Mouse (Mus musculus) neural tube, embryonic 14.5 days (tissue): ENCODE measurements around the gene Dad1. TPM values are rescaled to one million over a fixed set of nuclear protein-coding genes. Genes with fewer than 3 reads are reported as not detected.
A peak's percentile ranks its signal among the peaks of the same experiment; 100 is the strongest.

Experiments used
- ATAC-seq: fragments of 200-750 bp; cut with Nextera tagmentation; 2 replicates; pipeline ENCODE4 v1.8.0; 2017; ENCODE audit warnings: low read depth, mild to moderate bottlenecking, moderate TSS enrichment, moderate library complexity
- H3K27ac ChIP-seq: fragments of 300-500 bp; sonication (generic); 2 replicates; pipeline ENCODE4 v1.5.1; 2014; ENCODE audit warnings: low read depth, mild to moderate bottlenecking, control low read depth, low read length, moderate library complexity, mixed read lengths
- H3K27me3 ChIP-seq: fragments of 300-500 bp; sonication (generic); 2 replicates; pipeline ENCODE4 v1.6.1; 2014; ENCODE audit warnings: low read length; ENCODE audit not compliant: control insufficient read depth, insufficient read depth
- H3K36me3 ChIP-seq: fragments of 300-500 bp; sonication (generic); 2 replicates; pipeline ENCODE4 v1.6.1; 2014; ENCODE audit warnings: low read length, mixed read lengths; ENCODE audit not compliant: control insufficient read depth, insufficient read depth
- H3K4me1 ChIP-seq: fragments of 300-500 bp; sonication (generic); 2 replicates; pipeline ENCODE4 v1.6.1; 2014; ENCODE audit warnings: low read length; ENCODE audit not compliant: control insufficient read depth, insufficient read depth
- H3K4me2 ChIP-seq: fragments of 300-500 bp; sonication (generic); 2 replicates; pipeline ENCODE4 v1.6.1; 2014; ENCODE audit warnings: mild to moderate bottlenecking, low read depth, low read length, control low read depth
- H3K4me3 ChIP-seq: fragments of 300-500 bp; sonication (generic); 2 replicates; pipeline ENCODE4 v1.5.1; 2014; ENCODE audit warnings: low read depth, low read length, control low read depth, mixed read lengths
- H3K9ac ChIP-seq: fragments of 300-500 bp; sonication (generic); replicated peaks from 2 replicates; pipeline ENCODE4 v1.6.1; 2014; ENCODE audit warnings: low read depth, mild to moderate bottlenecking, control low read depth, low read length, mixed read lengths
- H3K9me3 ChIP-seq: fragments of 300-500 bp; sonication (generic); 2 replicates; pipeline ENCODE4 v1.6.1; 2016; ENCODE audit warnings: low read length; ENCODE audit not compliant: control insufficient read depth
- WGBS: fragments of 180-500 bp; shearing (Covaris S2); extraction: QIAGEN DNeasy Blood & Tissue Kit; methylation state at CpG from one replicate; pipeline ENCODE4 v1.1.7; 2014; 5-methylcytosine and 5-hydroxymethylcytosine counted together
- polyA plus RNA-seq: library from polyadenylated mRNA; unstranded; fragments of >200 nt; fragmentation: Nextera tagmentation; extraction: Ambion mirVana; gene quantifications from 2 replicates; pipeline ENCODE4 v1.2.1, GENCODE M21; 2014

Dad1 gene
- polyA plus RNA-seq, 1 experiment from 2014 or later: 401 TPM

GRCm38 (mm10) chr14:54209932-54210331, 44.0 kb downstream of the Dad1 start:
- ATAC-seq: no peak
- WGBS: 81% methylated on average over 5 of the region's 5 CpGs
- H3K4me3 ChIP-seq: no peak overlapping the region

GRCm38 (mm10) chr14:54208741-54209140, 45.2 kb downstream of the Dad1 start:
- H3K27me3 ChIP-seq: no peaks in the 10 kb centered on the region
- H3K4me2 ChIP-seq: no peak overlapping the region
- no peak overlapping the region for H3K9ac ChIP-seq
- H3K9me3 ChIP-seq: no peaks in the 10 kb centered on the region
- WGBS: 73% methylated on average over 6 of the region's 6 CpGs
- ATAC-seq: no peak
- H3K27ac ChIP-seq: no peak overlapping the region
- no peak overlapping the region for H3K4me3 ChIP-seq
- no peaks in the 10 kb centered on the region for H3K36me3 ChIP-seq
- 0 out of 2 replicates have a peak, but pooled peaks cover 5% of the 10 kb centered on the region for H3K4me1 ChIP-seq

More at GRCm38 (mm10) chr14:54209932-54210331, 44.0 kb downstream of the Dad1 start:
- no peaks in the 10 kb centered on the region for H3K27me3 ChIP-seq
- H3K4me2 ChIP-seq: no peak overlapping the region
- no peak overlapping the region for H3K27ac ChIP-seq
- 0 out of 2 replicates have a peak, but pooled peaks cover 4% of the 10 kb centered on the region for H3K4me1 ChIP-seq
- H3K36me3 ChIP-seq: no peaks in the 10 kb centered on the region
- H3K9me3 ChIP-seq: no peaks in the 10 kb centered on the region
- H3K9ac ChIP-seq: no peak overlapping the region

- H3K9me3 ChIP-seq: no peaks in the 10 kb centered on the region
- no peak for ATAC-seq
- H3K9ac ChIP-seq: no peak overlapping the region
- H3K27me3 ChIP-seq: no peaks in the 10 kb centered on the region
- H3K4me1 ChIP-seq: 0 out of 2 replicates have a peak, but pooled peaks cover 5% of the 10 kb centered on the region
- 89% methylated on average over 5 of the region's 5 CpGs for WGBS
- no peak overlapping the region for H3K4me2 ChIP-seq
- H3K27ac ChIP-seq: no peak overlapping the region
- H3K4me3 ChIP-seq: no peak overlapping the region
- H3K36me3 ChIP-seq: no peaks in the 10 kb centered on the region
These were observed 46.0 kb downstream of the Dad1 start for GRCm38 (mm10) chr14:54207924-54208323.

GRCm38 (mm10) chr14:54206750-54207550, 47.0 kb downstream of the Dad1 start:
- no peak for ATAC-seq
- no peak overlapping the region for H3K9ac ChIP-seq
- 43% methylated on average over 15 of the region's 15 CpGs for WGBS

GRCm38 (mm10) chr14:54206309-54206708, 47.6 kb downstream of the Dad1 start:
- Histone ChIP-seq H3K9me3 (no peaks in the 10 kb centered on the region), H3K4me1 (0 out of 2 replicates have a peak, but pooled peaks cover 5% of the 10 kb centered on the region), H3K27ac (no peak overlapping the region), H3K27me3 (no peaks in the 10 kb centered on the region), H3K4me3 (no peak overlapping the region), H3K36me3 (no peaks in the 10 kb centered on the region), H3K9ac (no peak overlapping the region), H3K4me2 (no peak overlapping the region)
- ATAC-seq: no peak
- WGBS: 54% methylated on average over 5 of the region's 5 CpGs

More at GRCm38 (mm10) chr14:54206750-54207550, 47.0 kb downstream of the Dad1 start:
- no peak overlapping the region for H3K4me2 ChIP-seq
- H3K27me3 ChIP-seq: no peaks in the 10 kb centered on the region
- H3K9me3 ChIP-seq: no peaks in the 10 kb centered on the region
- H3K36me3 ChIP-seq: no peaks in the 10 kb centered on the region
- no peak overlapping the region for H3K4me3 ChIP-seq
- H3K27ac ChIP-seq: no peak overlapping the region
- H3K4me1 ChIP-seq: 0 out of 2 replicates have a peak, but pooled peaks cover 5% of the 10 kb centered on the region

- ATAC-seq: no peak
- Histone ChIP-seq H3K9me3 (no peaks in the 10 kb centered on the region), H3K27ac (no peak overlapping the region), H3K4me1 (0 out of 2 replicates have a peak, but pooled peaks cover 5% of the 10 kb centered on the region), H3K27me3 (no peaks in the 10 kb centered on the region), H3K36me3 (no peaks in the 10 kb centered on the region), H3K4me2 (no peak overlapping the region), H3K4me3 (no peak overlapping the region), H3K9ac (no peak overlapping the region)
- 44% methylated on average over 6 of the region's 6 CpGs for WGBS
These were observed 48.0 kb downstream of the Dad1 start for GRCm38 (mm10) chr14:54205904-54206303.

- no peaks in the 10 kb centered on the region for H3K36me3 ChIP-seq
- ATAC-seq: peak; percentile 36; the same call in 1 of the 2 replicates
- WGBS: 26% methylated on average over 4 of the region's 4 CpGs
- H3K9me3 ChIP-seq: no peaks in the 10 kb centered on the region
- H3K4me3 ChIP-seq: no peak overlapping the region
- H3K27ac ChIP-seq: no peak overlapping the region
- H3K9ac ChIP-seq: no peak overlapping the region
- H3K4me2 ChIP-seq: no peak overlapping the region
- 0 out of 2 replicates have a peak, but pooled peaks cover 5% of the 10 kb centered on the region for H3K4me1 ChIP-seq
- no peaks in the 10 kb centered on the region for H3K27me3 ChIP-seq
These were observed 49.1 kb downstream of the Dad1 start for GRCm38 (mm10) chr14:54204786-54205185.

- H3K27me3 ChIP-seq: no peaks in the 10 kb centered on the region
- no peaks in the 10 kb centered on the region for H3K36me3 ChIP-seq
- no peaks in the 10 kb centered on the region for H3K9me3 ChIP-seq
- ATAC-seq: no peak
- no peak overlapping the region for H3K27ac ChIP-seq
- H3K9ac ChIP-seq: no peak overlapping the region
- WGBS: 85% methylated on average over 8 of the region's 8 CpGs
- H3K4me3 ChIP-seq: no peak overlapping the region
- H3K4me1 ChIP-seq: 0 out of 2 replicates have a peak, but pooled peaks cover 5% of the 10 kb centered on the region
- no peak overlapping the region for H3K4me2 ChIP-seq
These were observed 49.6 kb downstream of the Dad1 start for GRCm38 (mm10) chr14:54204311-54204710.

- Histone ChIP-seq H3K27ac (no peak overlapping the region), H3K4me2 (no peak overlapping the region), H3K9ac (no peak overlapping the region), H3K36me3 (no peaks in the 10 kb centered on the region), H3K4me1 (0 out of 2 replicates have a peak, but pooled peaks cover 5% of the 10 kb centered on the region), H3K9me3 (no peaks in the 10 kb centered on the region), H3K4me3 (no peak overlapping the region), H3K27me3 (no peaks in the 10 kb centered on the region)
- ATAC-seq: no peak
- WGBS: 90% methylated on average over 10 of the region's 10 CpGs
These were observed 50.1 kb downstream of the Dad1 start for GRCm38 (mm10) chr14:54203776-54204175.
